Mouse (Mus musculus) CD4-positive helper T cell, adult 2 months (primary cell): ENCODE measurements at regions not wholly inside any gene's neighbourhood (a gene's known extent, or its start where the extent isn't known, plus 50 kb on each side); places are given as distances from the start of the nearest gene placed in this dataset.
A peak's percentile ranks its signal among the peaks of the same experiment; 100 is the strongest.
"Not testable (repeated sequence)": the region's sequence is repeated elsewhere in the genome, so short reads cannot be mapped to it uniquely, and the experiment has no call there.

Experiments
- DNase-seq: peaks from one replicate; pipeline ENCODE4 v3.0.0-alpha.2; 2012; ENCODE audit warnings: low read depth, missing footprints, low spot score

DNA sequence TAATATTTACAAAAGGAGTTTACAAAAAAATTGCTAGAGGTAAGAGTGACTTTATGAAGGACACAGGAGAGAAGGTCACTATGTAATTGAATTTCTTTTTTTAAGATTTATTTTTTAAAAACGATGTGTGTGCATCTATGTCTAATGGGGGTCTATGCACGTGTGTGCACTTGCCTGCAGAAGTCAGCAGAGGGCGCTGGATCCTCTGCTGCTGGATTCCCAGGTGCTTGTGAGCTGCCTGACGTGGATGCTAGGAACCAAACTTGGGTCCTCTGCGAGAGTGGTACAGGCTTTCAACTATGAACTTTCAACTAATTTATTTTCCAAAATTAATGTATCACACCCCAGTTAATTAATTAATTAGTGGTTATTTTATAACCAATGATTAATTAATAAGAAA, 85.0 kb downstream of the Glrx3 start:
- no peak for DNase-seq

DNA sequence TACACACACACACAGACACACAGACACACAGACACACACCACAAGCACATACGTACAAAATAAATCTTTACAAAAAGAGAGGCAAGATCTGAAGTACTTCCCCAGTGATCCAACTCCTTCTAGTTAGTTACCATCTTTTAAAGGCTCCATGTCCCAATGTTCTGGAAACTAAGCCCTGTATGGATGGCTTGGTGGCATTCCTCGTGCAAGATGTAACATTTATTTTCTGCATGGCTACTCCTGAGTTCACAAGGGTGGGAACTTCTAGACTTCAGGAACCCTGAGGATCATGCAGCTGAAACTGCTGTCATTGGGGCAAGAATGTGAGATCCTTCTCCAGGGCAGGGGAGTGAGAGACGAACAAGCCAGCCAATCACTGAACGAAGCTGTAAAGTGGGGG, 96.1 kb downstream of the Glrx3 start:
- DNase-seq: no peak

DNA sequence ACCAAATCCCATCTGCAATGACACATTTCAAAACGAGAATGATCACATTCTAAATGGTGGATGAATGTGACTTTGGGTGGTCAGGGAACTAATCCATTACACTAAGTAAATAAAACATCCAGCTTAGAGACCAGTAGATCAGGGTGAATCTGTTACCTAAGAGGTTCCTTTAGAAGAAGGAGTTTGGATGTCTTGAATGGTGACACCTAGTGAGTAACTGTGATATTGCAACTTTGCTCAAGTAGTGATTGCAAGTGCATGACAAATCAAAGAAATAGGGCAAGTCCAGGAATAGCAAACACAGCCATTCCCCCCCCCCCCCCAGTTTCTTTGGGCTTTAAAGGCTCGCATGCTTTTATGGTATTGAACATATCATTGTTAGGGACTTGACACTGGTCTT, 112.6 kb downstream of the Glrx3 start:
- DNase-seq: peak; percentile 28

DNA sequence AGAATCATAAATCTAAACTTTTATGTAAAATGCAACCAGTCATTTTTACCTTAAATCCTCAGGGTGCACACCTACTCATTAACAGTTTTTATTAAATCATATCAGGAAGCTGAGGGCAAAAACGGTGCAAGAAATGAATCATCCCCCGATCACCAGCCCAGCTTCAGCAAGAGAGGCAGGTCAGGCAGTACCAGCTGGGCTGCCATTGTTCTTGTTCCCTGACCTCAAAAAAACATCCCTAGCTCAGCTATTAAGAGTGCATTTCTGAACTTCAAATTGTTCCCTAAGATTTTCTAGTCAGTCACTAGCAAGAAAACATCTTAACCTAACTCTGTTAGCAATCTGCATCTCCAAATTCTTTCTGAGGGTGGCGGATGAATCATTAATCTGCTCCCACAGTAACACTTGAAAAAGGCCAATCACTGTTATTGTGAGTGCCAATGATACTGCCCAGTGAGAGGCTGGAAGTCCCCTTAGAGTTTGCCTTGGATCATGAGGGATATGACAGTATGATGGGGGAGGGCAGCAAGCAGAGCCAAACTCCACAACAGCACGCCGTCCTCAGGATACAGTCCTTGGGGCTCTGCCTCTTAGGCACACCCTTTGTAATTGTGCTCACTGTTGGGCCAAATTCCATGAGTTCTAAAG, 115.3 kb downstream of the Glrx3 start:
- DNase-seq: no peak

DNA sequence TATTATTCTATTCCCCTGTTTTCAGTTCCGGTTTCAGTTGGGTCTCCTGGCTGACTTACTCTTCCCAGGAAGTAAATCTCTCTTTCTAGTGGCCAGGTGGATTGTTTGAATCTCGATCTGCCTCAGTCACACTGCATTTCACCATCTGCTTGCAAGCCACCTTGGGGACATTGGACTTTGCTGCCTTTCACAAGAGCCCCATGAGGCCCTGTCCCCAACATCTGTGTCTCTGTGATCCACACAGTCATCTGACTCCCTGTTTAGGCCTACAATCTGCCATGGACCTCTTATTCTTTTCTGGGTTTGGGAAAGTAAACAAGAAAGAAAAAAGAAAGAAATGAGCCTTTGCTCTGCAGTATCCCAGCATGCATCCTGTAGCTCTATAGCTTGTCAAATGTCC, 118.1 kb downstream of the Glrx3 start:
- no peak for DNase-seq

DNA sequence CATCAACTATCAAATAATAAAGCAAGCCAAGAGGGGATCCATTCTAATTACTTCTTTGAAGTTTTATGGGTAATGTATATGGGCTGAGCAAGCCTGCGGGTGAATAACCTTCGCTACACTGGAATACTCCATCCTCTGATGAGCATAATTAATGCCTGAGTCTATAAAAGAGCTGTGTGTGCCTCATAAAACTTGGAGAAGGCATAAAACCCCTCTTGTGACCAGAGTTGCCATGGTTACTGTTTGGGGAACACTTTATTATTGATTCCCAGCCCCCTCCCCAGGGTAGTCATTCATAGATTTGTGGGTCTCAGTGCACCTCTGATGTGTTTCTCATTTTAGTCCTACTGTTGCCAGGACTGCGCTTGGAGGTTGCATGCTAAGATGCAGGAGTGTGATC, 120.0 kb downstream of the Glrx3 start:
- no peak for DNase-seq

DNA sequence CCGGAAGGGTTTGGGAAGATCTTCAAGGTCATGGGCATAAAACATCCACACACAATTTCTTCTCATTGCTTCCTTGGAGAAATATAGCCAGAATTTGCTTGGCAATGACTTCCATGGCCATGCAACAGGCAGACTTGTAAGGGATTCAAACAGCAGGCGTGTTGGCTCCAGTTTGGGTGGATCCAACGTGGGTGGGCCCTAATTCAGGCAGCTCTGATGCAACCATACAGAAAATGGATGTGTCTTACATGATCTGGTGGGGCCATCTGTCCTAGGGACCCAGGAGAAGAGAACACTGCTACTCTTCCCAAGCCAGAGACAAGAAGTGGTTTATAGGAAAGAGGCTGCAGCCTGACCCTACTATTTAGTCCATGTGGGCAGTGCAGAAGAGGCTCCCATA, 121.5 kb downstream of the Glrx3 start:
- DNase-seq: no peak

DNA sequence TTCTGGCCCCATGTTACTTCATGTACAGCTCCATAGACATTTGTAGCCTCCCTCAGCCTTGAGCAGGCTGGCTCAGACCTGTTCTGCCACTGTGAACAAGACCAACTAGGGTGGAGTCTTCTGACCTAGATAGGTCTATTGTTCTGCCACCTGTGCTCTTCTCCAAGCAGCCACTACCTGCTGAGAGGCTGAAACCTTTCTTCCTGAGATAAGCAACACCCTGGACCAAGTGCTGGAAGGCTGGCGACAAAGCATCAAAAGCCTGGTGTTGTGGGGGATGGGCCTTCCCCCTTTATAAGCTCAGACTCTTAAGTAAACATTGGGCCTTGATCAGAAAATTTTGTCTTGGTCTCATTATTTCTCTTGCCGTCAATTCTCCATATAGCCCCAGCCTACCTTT, 132.8 kb downstream of the Glrx3 start:
- DNase-seq: no peak

DNA sequence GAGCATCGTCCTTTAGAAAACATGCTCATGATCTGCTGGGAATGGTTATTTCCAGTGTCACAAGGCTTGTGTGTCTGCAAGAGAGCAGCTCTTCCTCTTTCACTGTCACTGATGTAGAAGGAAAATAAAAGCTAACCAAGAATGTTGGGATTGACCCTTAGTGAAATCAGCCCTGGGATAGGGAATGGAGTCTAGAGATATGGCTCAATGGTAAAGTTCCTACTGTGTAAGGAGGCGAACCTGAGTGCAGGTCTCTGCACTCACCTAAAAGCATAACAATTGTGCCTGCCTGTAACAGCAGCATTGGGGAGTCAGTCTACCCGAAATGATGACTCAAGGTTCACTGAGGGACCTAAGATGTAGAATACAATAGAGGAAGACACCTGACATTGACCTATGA, 138.1 kb downstream of the Glrx3 start:
- no peak for DNase-seq

DNA sequence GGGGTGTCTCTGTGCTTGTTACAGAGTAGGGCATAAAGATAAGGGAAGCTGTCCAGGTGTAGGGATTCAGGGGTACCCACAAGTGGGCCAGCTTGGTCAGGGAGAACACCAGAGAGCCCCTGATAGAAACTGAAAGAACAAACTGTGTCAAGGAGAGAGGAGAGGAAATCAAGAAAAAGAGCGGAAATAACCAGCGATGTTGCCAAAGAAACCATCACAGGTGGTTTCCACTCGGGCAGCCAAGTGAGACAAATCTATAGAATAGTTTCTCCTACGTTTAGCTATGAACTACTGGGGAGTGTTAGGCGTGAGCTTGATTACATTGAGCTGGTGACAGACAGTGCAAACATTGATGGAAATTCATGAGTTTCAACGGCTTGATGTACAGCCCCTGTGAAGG, 138.8 kb downstream of the Glrx3 start:
- peak; percentile 16 for DNase-seq

DNA sequence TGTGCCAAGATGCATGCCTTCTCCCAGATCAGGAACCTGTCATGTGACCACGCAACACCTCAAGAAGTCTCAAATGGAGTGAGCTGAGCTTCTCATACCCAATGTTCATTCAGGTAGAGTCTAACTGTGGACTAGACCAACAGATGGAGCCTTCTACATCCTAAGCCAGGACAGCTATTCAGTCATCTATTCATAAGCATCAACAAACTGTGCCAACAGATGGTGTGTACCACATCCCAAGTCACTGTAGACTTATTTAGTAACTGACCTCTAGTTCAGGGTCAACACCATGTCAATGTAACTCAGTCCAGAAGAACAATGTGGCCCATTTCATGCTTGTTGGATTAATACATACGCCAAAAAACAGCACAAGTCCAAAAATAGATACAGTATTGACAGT, 146.1 kb downstream of the Glrx3 start:
- DNase-seq: no peak

DNA sequence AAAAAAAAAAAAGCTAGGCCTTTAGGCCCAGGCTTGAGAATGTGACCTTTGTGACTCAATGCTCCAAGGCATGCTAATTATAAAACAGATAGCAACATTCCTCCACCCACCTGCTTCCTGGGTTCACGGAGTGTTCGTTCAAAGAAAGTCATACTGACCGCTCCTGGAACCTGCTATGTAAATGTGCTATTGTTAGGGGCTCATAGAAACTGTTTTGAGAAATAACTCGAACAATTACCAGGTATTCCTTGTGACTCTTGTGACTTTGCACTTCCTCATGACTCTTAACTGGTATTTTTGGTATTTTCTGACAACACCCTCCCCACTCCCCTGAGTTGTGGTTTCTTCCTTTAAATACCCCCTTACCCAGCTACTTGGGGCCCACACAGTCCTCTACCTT, 147.5 kb downstream of the Glrx3 start:
- not testable (repeated sequence) for DNase-seq

DNA sequence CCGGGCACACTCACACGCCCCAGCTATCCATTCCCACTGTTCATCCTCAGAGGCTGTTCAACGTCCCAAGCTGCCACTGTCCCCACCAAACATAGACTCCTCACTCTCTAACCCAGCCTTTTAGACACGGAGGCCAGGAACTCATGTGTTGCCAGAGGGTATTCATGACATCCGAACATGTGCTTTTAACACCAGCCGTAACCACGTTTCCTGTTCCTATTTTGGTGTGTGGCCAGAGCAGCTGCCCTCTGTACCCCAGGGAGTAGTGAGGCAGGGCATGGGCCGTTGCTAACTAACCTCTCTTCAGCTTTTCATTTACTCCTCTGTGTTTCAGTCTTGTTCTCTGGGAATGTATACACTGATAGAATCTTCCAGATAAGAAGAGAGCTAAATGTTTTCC, 156.2 kb downstream of the Glrx3 start:
- DNase-seq: no peak

DNA sequence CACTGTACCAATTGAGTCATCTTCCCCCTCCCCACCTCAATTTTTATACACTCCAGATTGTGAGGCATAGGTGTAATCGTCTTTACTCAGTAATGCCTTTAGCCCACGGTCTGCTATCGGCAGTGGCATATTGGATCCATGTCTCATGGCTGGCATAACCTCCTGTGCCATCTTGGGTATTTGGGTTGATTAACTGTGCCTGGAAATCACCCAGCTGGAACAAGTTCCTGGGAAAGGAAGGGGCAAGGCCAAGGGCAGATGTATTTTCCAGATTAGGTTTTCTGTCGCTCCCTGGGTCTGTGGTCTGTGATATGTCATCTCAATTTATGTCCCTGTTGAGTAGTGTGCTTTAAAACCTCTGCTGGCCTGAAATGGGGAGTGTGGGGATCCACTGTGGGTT, 158.2 kb downstream of the Glrx3 start:
- no peak for DNase-seq

DNA sequence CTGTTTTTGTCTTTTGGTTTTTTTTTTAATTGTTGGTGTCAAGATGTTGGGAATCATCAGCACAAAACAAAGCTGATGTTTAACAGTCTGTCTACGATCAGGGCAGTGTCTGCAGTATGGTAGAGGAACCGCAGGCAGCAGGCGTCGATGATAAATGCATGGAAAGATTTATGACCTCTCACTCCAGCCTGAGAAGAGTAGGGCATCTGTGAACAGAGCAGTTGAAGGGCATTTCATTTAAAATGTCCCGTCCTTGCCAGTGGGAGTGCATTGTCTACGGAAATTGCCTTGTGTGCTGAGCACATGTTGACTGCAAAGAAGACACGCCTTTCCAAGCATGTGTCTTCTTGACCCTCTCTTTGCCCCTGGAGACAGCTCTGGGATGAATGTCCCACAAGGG, 158.7 kb downstream of the Glrx3 start:
- no peak for DNase-seq

DNA sequence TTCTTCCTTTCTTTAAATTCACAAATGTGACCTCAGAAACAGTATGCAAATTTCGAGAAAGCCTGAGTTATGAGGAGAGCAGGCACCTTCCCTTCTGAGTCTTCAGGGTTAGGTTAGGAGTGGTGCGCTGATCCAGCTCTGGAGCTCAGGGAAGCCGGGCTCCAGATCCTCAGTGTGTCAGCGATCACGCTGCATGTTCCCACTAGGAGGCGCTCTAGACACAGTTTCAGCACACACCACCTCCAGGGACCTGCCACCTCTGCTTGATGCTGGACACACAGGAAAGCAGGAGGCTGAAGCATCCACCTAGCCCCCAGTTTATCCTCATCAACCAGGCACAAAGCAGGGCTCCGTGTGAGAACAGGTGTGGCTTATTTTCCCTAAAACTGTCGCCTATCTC, 165.6 kb downstream of the Glrx3 start:
- DNase-seq: no peak

DNA sequence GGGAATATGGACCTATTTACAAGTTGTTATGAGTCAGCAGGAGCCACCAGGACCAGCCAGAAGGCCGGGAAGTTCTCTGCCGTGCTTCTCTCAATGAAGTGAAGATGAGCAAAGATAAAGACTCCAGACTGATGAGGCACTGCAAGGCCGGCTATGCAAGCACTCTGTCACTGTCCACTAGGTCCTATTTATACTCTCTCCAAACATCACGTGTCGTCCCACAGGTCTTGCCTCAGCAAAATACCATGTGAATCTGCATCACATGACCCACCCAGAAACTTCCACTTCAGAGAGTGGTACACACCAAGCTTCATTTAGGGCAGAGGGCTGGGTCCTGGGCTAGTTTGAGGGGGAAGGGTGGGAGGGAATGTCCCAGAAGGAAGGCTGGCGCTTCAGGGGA, 172.3 kb downstream of the Glrx3 start:
- no peak for DNase-seq

DNA sequence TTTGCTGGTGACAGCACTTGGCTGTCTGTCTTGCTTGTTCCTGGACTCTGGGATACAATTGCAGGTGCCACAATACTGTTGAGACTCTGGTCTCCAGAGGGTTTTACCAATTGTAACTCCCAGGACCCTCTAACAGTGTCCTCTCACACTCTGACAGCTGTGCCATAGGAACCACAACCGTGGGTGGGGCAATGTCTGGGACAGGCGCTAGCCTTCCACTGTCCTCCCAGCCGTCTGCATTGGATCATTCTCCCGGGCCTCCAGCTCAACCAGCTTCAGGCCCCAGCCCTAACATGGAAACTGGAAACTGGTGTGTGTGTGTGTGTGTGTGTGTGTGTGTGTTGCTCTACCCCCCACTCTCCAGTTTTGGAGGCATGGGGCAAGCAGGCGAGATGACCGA, 173.9 kb downstream of the Glrx3 start:
- DNase-seq: no peak

DNA sequence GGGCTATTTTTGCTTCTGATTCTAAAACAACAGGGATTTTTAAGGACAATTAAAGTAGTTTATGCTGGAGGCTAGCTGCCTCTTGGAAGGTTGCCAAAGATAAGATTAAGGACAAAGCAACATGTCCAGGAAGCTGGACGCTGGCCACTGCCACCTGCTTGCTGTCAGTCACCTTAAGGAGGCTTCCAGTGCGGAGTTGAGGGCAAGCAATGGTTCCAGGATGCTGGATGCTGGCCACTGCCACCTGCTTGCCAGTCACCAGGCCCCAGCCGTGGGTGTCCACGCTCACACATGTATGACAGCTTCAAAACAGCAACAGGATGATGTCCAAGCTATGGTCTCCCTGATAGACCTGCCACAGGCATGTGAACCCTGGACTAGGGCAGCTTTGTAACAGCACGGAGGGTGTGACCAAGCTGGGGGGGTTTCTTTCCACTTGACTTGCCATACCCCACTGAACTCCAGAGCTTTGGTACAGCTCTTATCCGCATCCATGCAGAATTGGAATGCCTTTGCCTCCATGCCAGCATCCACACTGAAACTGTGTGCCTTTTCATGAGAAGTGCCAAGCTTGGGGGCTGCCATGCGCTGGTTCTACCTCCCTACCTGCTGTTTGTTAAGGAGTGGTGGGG, 174.6 kb downstream of the Glrx3 start:
- DNase-seq: no peak

DNA sequence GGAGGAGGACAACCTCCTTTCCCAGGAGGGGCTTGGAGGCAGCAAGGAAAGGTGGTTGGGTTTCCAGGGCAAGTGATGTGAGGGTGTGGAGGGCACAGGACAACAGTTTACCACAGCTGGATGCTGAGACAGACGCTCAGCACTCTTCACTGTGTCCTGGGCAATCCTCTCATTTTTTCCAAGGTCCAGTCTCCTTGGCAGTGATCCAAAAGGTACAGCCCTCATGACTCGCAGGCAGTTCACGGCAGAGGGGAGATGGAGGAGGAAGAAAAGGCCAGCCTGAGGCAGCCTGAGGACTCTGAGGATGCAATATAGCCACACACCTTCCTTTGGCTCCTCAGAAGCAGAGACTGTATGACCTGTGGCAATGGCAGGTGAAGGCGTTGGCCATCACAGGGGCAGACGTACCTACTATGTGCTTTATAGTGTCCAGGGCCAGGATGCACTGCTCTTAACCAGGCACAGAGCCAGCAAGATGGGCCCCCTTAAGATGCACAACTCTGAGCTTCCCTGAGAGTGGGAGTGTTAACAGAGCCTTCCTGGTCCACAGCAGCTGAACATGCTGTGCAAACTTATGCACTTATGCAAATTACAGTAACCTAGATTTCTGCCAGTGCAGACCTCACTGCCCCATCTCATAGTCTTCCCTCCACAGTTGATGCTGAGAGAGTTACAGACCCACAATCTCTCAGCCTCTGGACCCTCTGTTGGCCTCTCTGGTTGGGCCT, 181.2 kb downstream of the Glrx3 start:
- DNase-seq: no peak

DNA sequence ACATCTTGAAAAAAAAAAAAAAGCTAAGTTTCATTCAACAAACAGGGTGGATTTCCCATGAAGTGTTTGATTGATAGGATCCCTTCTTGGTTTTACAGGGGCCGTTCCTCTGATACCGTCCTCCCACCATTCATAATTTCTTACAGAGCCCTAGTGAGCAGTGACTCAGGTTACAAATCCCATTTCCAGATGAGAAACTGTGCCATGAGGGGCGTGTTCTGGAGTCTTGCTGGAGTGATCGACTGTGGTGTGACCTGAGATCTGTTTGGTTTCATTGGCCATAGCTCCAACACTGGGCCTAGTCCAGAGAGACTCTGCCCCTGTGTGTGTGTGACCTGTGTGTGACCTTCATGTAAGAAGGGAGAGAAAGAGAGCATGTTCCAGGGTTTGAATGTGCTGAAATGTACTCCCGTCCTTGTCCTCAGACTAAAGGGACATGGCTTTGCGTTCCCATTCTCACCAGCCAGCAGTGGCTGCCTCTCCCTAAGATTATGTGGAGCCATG, 181.9 kb downstream of the Glrx3 start:
- DNase-seq: no peak

DNA sequence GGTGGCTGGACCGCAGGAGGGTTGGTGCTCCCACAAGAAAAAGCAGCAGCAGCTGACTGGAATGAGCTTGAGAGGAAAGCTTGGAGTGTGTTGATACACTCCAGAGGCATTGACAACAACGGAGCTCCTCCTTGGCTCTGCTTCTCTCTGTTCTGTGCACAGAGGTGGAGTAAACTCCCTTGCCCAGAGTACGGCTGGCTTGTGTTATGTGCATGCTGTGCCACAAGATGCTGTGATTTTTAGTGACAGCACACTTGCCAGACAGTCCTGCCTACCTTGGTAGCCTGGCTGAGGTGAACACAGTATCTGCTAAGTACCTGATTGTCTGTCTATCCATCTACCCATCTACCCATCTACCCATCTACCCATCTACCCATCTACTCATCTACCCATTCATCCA, 190.9 kb downstream of the Glrx3 start:
- DNase-seq: no peak

DNA sequence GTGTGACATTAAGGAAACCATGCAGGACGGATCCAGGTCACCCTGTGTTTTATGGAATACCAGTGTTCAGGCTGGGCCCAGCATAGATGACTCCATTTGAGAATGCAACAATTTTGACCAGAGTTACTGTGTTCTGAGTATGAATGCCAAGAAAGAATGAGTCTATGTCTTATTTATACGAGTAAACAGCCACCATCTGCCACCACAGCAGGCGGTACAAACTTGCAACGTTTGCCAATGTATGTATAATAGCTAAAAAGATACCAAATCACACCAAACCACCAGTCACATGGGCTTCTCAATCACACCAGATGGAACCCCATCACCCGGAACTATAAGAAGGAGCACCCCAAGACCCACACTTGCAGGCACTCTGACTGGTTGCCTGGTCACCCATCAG, 192.1 kb downstream of the Glrx3 start:
- no peak for DNase-seq
